Mouse (Mus musculus) ovary, postnatal 10 days (tissue): ENCODE measurements at regions not wholly inside any gene's neighbourhood (a gene's known extent, or its start where the extent isn't known, plus 50 kb on each side); places are given as distances from the start of the nearest gene placed in this dataset.
A peak's percentile ranks its signal among the peaks of the same experiment; 100 is the strongest.

Experiments
- DNase-seq: peaks from one replicate; pipeline ENCODE4 v3.0.0; 2022; ENCODE audit warnings: low spot score

GRCm38 (mm10) chr15:56979353-56979752 is 498.1 kb downstream of the Slc22a22 start:
- DNase-seq = no peak

GRCm38 (mm10) chr15:56975446-56976433 is 501.7 kb downstream of the Slc22a22 start:
- DNase-seq = no peak

- no peak for DNase-seq
Observed at GRCm38 (mm10) chr15:56970140-56970539, 507.3 kb downstream of the Slc22a22 start.

GRCm38 (mm10) chr15:56956356-56956755 is 521.1 kb downstream of the Slc22a22 start:
- DNase-seq = no peak

- no peak for DNase-seq
Observed at GRCm38 (mm10) chr15:56952176-56952575, 525.2 kb downstream of the Slc22a22 start.

GRCm38 (mm10) chr15:56950824-56951223 is 526.6 kb downstream of the Slc22a22 start:
- DNase-seq = no peak

GRCm38 (mm10) chr15:56940891-56941290 is 536.5 kb downstream of the Slc22a22 start:
- no peak for DNase-seq

GRCm38 (mm10) chr15:56896553-56896952 is 580.9 kb downstream of the Slc22a22 start:
- DNase-seq = no peak

- DNase-seq = no peak
Observed at GRCm38 (mm10) chr15:56881501-56881900, 595.9 kb downstream of the Slc22a22 start.

- DNase-seq = no peak
Observed at GRCm38 (mm10) chr15:56865879-56866278, 611.5 kb downstream of the Slc22a22 start.

- DNase-seq = no peak
Observed at GRCm38 (mm10) chr15:56865035-56865804, 612.2 kb downstream of the Slc22a22 start.

GRCm38 (mm10) chr15:56858627-56859334 is 618.6 kb downstream of the Slc22a22 start:
- no peak for DNase-seq

GRCm38 (mm10) chr15:56858134-56858533 is 619.3 kb downstream of the Slc22a22 start:
- no peak for DNase-seq

GRCm38 (mm10) chr15:56856057-56856456 is 621.4 kb downstream of the Slc22a22 start:
- peak; percentile 24 for DNase-seq

GRCm38 (mm10) chr15:56853106-56853505 is 624.3 kb downstream of the Slc22a22 start:
- DNase-seq = no peak

- DNase-seq = no peak
Observed at GRCm38 (mm10) chr15:56847469-56848128, 629.8 kb downstream of the Slc22a22 start.

GRCm38 (mm10) chr15:56844574-56844973 is 632.9 kb downstream of the Slc22a22 start:
- DNase-seq = no peak

GRCm38 (mm10) chr15:56841516-56841915 is 635.9 kb downstream of the Slc22a22 start:
- no peak for DNase-seq

- no peak for DNase-seq
Observed at GRCm38 (mm10) chr15:56837292-56837691, 640.1 kb downstream of the Slc22a22 start.

GRCm38 (mm10) chr15:56834621-56835020 is 642.8 kb downstream of the Slc22a22 start:
- DNase-seq = no peak

- no peak for DNase-seq
Observed at GRCm38 (mm10) chr15:56832666-56833065, 644.8 kb downstream of the Slc22a22 start.
